Mouse (Mus musculus) testis, postnatal 10 days (tissue): ENCODE data around the gene Trabd2b.

ENCODE experiments used
- DNase-seq: peaks from one replicate; pipeline ENCODE4 v3.0.0; 2021; ENCODE audit warnings: low spot score

Trabd2b gene

DNA sequence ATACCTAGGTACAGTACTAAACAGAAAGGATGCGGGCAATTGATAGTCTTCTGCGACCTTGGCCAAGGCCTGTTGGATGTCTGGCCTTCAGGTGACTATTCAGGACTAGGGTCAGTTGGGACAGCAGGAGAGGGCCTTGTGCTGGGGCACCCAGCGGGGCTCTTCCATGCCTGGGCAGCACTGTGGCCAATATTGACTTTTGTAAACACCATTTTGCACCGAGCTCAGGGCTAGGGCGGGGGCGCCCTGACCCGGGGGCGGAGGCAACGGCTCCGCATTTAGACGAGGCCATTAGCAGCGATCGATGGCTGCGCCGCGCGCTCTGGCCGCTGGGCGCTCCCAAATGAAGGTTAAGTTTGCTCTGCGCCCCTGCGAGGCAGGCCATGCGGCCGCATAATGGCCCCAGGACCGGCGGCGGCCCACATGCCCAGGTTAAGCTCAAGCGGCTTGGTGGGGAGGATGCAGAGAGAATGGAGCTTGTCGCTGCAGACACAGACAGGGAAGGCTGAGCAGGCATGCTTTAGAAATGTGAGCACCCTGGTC, 242.1 kb downstream of the Trabd2b start:
- DNase-seq, result no peak

DNA sequence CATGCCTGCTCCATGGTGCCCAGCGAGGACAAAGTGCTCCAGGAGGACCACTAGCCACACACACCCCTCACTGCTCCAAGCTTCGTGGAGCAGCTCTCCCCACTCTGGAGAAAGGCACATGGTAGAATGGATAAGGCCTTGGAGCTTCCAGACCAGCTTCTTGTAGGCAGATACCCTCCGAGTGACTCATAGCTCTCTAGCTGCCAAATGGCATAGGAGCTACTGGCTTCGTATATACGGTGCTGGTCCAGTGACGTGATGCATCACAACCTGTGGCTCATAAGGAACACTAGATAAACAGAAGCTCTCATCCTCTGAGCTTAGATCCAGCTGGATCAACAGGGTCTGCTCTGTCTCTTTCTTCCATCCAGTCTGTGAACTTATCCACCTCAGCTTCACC, 244.0 kb downstream of the Trabd2b start:
- no peak for DNase-seq

DNA sequence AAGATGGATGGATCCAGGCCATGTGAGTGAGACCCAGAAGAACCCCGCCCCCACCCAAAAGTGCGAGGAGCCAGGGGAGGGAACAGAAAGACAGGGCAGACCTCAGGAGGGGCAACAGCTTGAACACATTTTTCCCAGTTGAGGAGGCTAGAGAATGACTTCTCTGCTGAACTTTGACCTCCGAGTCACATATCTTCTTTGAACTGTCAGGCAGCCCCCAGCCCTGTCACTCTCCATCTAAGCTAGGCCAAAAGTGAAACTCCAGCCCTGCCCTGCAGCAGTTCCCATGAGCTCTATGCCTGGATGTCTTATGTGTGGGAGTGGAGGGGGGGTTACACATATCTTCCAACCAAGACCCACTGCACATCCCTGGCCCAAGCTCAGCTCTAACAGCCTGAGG, 244.5 kb downstream of the Trabd2b start:
- no peak for DNase-seq

DNA sequence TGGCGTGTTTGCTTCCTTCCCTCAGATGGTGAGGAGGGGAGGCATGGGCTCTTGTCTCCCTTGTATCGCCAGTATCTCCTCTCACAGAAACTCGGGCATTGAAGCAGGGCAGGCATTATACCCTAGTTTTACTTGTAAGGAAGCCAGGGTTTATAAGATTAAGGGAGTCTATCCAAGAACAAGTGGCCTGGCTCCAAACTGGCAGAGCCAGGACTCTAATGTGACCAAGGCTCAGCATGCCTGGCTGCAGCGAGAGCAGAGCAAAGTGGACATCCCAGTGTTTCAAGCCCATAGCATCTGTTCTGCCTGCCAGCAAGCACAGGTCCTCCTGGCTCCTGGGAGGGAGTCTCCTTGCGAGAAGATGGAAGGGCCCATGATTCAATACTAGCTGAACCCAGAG, 245.1 kb downstream of the Trabd2b start:
- DNase-seq, result no peak

DNA sequence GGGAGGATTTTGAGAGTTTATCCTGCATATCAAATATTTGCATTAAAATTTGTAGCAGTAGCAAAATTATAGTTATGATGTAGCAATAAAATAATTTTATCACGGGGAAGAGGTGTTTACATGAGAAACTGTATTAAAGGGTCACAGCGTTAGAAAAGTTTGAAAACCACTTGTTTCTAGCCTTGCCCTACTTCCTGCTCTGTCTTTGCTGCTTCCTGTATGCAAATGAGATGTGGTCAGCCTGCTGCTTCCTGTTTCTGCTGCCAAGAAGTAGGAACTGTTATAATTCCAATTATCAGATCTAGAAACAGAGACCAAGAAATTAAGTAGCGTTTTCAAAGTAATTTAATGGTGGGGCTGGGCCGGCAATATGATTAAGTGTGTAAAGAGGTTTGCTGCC, 245.9 kb downstream of the Trabd2b start:
- no peak for DNase-seq

DNA sequence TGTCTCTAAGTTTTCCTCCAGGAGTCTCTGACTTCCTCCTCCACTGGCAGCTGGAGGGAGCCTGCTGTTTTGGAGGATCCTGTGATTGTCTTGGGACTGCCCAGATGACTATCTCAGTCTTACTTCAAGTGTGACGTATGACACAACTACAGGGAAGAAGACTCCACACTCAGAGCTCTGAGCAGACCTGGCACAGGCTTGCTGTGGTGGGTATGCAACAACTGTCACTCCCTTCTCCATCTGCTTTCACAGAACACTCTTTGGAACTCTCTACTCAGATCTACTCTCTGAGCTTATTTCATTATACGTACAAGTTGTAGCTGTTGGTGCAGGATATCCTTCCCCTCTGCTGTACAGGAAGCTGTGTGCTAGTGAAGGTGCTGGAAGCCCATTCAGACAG, 251.4 kb downstream of the Trabd2b start:
- DNase-seq, result no peak

DNA sequence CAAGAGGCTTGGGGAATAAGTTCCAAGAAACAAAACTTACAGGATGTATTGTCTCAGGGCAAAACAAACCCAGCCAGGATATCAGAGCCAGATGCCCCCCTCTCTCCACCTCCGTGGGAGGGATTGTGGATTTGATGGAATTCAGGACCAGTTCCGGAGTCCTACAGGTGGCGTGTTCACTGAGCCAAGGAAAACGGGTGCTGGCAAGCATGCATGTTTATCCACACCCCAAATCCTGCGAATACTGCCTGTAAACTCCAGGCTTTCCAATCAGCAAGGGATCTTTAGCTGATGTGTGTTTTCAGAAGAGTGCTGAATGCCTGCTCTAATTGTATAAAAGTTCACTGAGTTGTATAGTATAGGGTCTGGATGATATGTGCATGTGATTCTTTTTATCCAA, 253.4 kb downstream of the Trabd2b start:
- DNase-seq, result no peak

DNA sequence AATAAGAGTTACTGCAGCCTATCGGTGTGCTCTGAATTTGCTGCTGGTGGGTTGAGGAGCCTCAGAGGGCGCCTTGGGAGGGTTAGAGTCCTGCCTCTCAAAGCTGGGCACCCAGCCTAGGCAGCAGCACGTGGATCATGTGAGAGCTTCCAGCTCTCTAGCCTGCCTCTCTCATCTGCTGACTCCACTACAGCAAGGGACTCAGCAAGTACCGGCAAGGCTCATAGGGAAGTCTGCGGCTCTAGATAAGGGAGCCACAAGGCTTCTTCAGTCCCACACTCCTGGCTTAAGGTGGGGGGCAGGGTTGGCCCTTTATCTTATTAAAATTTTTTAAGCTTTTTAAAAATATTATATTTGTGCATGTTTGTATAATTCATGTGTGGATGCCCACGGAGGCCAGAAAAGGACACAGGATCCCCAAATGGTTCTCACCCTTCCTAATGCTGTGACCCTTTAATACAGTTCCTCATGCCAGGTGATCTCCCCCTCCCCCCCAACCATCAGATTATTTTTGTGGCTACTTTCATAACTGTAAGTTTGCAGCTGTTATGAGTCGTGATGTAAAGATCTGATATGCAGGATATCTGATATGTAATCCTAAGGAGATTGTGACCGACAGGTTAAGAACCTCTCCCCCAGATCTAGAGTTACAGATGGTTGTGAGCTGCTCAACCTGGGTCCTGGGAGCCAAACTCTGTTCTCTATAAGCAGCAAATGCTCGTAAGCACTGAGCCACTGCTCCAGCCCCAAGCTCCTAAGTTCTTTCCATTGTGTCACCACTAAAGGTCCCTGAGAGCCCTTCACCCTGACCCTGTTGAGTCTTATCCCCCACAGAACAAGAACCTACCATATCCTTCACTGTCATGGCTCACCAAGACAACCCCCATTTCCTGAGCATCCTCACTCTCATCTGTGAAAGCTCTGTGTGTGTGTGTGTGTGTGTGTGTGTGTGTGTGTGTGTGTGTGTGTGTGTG, 257.8 kb downstream of the Trabd2b start:
- no peak for DNase-seq
